Mouse (Mus musculus) gastrocnemius, postnatal 36 days (tissue): ENCODE results near the gene Gm45337. TPM values are rescaled to one million over a fixed set of nuclear protein-coding genes. Genes with fewer than 3 reads are reported as not detected.
"Not testable (repeated sequence)": the region's sequence is repeated elsewhere in the genome, so short reads cannot be mapped to it uniquely, and the experiment has no call there.

Source experiments
- DNase-seq, 2 experiments: peaks; one replicate each; pipeline ENCODE4 v3.0.0; 2022
- intact Hi-C: fragments of 180-260 bp; cut with DNase I; formaldehyde crosslinking; loops from one replicate; pipeline ENCODE4 v1.15.1; 2025
- long read RNA-seq, 2 experiments: library from polyadenylated mRNA; stranded (forward); transcript quantifications; one replicate each; pipeline ENCODE4 v2.0.0; 2021
- total RNA-seq, 2 experiments: library from RNA; stranded (reverse); gene quantifications; 2 replicates each; pipeline ENCODE4 v1.2.3; 2021

The Gm45337 gene
- total RNA-seq: not detected
- long read RNA-seq, experiment 1: 0 reads
- long read RNA-seq, experiment 2: 0 reads

- intact Hi-C loops: no loop called here
- no peak for DNase-seq
These were observed at the start of gene Gm45337 for GRCm38 (mm10) chr7:142144507-142144906. Gene Gm45337 (minus strand): TSS chr7:142144607.

- DNase-seq: no peak
- intact Hi-C loops: no loop called here
These were observed 45.9 kb upstream of the Gm45337 start, which contains the start of gene Gm10153 for GRCm38 (mm10) chr7:142190289-142190688. Gene Gm10153 (minus strand): TSS chr7:142190389.

- no peak for DNase-seq
- intact Hi-C loops: no loop called here
These were observed 43.7 kb upstream of the Gm45337 start for GRCm38 (mm10) chr7:142188156-142188555.

- intact Hi-C loops: no loop called here
- no peak for DNase-seq
These were observed 36.6 kb upstream of the Gm45337 start for GRCm38 (mm10) chr7:142181021-142181420.

- no peak for DNase-seq
- intact Hi-C loops: no loop called here
These were observed 34.3 kb upstream of the Gm45337 start for GRCm38 (mm10) chr7:142178685-142179084.

GRCm38 (mm10) chr7:142175905-142176304 lies 31.5 kb upstream of the Gm45337 start, which contains the start of gene Krtap5-2:
Gene Krtap5-2 (minus strand): TSS chr7:142176005.
- intact Hi-C loops: not testable (repeated sequence)

GRCm38 (mm10) chr7:142169836-142170235 lies 25.4 kb upstream of the Gm45337 start:
- DNase-seq: no peak
- intact Hi-C loops: no loop called here

More at GRCm38 (mm10) chr7:142175905-142176304, 31.5 kb upstream of the Gm45337 start, which contains the start of gene Krtap5-2:
- DNase-seq: not testable (repeated sequence)

GRCm38 (mm10) chr7:142165639-142166038 lies 21.2 kb upstream of the Gm45337 start, which contains the start of gene Gm4553:
Gene Gm4553 (minus strand): TSS chr7:142165739.
- DNase-seq, intact Hi-C loops: not testable (repeated sequence)

GRCm38 (mm10) chr7:142159366-142159765 lies 15.0 kb upstream of the Gm45337 start:
- intact Hi-C loops: no loop called here
- DNase-seq: no peak

GRCm38 (mm10) chr7:142157013-142157412 lies 12.6 kb upstream of the Gm45337 start, which contains the start of gene Gm29735:
Gene Gm29735 (minus strand): TSS chr7:142157113.
- intact Hi-C loops, DNase-seq: not testable (repeated sequence)

GRCm38 (mm10) chr7:142155308-142155707 lies 10.9 kb upstream of the Gm45337 start:
- DNase-seq: no peak
- intact Hi-C loops: no loop called here

GRCm38 (mm10) chr7:142152191-142152590 lies 7.8 kb upstream of the Gm45337 start:
- intact Hi-C loops: no loop called here
- no peak for DNase-seq

- DNase-seq: no peak
- intact Hi-C loops: no loop called here
These were observed 4.2 kb upstream of the Gm45337 start for GRCm38 (mm10) chr7:142148633-142149032.

- no peak for DNase-seq
- intact Hi-C loops: loop anchor here (1.0 kb wide), 1 partner anchor 104 kb away; no protein-coding TSS in a partner anchor
These were observed 1.6 kb upstream of the Gm45337 start for GRCm38 (mm10) chr7:142146033-142146432.

- intact Hi-C loops: no loop called here
- DNase-seq: no peak
These were observed 1.1 kb upstream of the Gm45337 start for GRCm38 (mm10) chr7:142145413-142145940.

- DNase-seq, intact Hi-C loops: not testable (repeated sequence)
These were observed 849 bp downstream of the Gm45337 start for GRCm38 (mm10) chr7:142143506-142144010.

GRCm38 (mm10) chr7:142140696-142141095 lies 3.7 kb downstream of the Gm45337 start:
- intact Hi-C loops: no loop called here
- DNase-seq: no peak

- DNase-seq, intact Hi-C loops: not testable (repeated sequence)
These were observed 8.5 kb downstream of the Gm45337 start, which contains the start of gene Gm39115 for GRCm38 (mm10) chr7:142135934-142136333. Gene Gm39115 (minus strand): TSS chr7:142136034.

- DNase-seq: no peak
- intact Hi-C loops: no loop called here
These were observed 10.0 kb downstream of the Gm45337 start for GRCm38 (mm10) chr7:142134206-142134995.

- intact Hi-C loops: no loop called here
These were observed 15.6 kb downstream of the Gm45337 start for GRCm38 (mm10) chr7:142128843-142129242.

GRCm38 (mm10) chr7:142120629-142121028 lies 23.8 kb downstream of the Gm45337 start, which contains the start of gene Gm45618:
Gene Gm45618 (minus strand): TSS chr7:142120729.
- intact Hi-C loops: not testable (repeated sequence)

More at GRCm38 (mm10) chr7:142128843-142129242, 15.6 kb downstream of the Gm45337 start:
- DNase-seq: no peak

More at GRCm38 (mm10) chr7:142120629-142121028, 23.8 kb downstream of the Gm45337 start, which contains the start of gene Gm45618:
- DNase-seq: not testable (repeated sequence)
